Mouse (Mus musculus): ENCODE results near the gene Fam120a.

The Fam120a gene

DNA sequence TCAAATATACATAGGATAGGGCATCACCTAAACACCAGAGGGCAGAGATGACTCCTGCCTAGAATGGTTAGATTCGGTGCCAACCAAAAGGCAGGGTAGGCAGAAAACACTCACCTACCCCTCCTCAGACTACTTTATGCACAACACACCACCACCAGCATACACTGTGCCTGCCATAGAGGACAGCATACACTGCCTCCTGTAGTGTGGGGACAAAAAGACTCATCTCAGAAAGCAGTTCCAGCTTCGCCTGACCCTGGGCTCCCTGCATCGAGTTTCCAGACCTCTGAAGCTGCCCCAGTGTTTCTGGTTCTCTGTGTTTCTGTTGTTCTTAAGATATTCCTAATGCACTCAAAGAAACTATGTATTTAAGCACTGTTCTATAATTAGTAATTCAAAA, 54.7 kb downstream of the Fam120a start:
- DNase-seq (ENCODE audit: low read depth, low spot score) = no peak

DNA sequence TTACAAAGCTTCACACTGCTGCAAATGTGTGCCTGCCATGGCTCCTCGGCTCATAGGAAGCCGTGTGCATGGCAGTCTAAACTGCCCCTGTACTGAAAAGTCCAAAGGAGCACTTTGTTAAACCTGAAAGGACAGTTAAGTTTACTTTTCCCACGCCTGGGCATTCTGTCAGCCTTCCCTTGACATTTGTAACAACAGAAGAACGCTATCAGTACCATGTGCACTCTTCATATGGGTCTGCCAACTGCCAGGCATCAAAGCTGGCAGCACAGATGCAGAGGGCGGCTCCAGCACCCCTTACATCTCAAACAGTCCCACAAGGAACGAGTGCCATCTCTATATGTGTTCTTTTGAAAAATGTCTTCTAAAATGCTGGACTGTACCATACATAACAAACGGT, 56.4 kb downstream of the Fam120a start:
- DNase-seq (ENCODE audit: low read depth, low spot score) = no peak

DNA sequence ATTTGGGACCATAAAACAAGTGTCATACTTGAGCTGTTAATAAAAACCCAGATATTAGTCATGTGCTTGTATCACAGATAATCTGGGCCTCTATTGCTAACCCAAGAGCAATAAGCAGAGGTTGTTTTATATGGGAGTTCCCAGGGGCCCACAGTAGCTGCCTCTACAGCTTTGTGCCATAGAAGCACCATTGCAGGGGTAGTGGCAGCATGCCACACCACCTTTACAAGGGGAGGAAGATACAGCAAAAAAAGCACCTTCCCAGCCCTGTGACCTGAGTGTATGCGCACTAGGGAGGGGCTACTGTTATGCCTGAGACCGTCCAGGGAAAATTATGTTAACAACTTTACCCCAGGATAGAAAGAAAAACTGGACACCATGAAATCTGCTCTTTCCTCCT, 62.4 kb downstream of the Fam120a start:
- DNase-seq (ENCODE audit: low read depth, low spot score) = no peak

DNA sequence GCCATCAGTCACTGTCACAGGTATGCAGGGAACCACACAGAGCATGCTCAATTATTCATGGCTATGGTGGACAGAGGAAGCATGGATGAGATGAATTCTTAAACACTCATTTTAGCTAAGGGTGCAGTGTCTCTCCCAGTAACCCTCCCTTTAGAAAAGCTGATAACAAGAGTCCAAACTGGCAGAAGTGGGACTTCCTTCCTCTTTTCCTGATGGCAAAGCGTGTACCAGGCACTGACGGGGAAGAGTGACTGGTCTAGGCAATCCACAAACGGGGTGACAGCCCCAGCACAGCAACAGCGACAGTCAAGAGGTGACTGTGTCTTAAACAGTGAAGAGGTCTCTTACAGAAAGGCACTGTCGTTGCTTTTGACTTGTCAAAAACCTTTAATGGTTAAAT, 72.4 kb downstream of the Fam120a start:
- no peak for DNase-seq (ENCODE audit: low read depth, low spot score)

DNA sequence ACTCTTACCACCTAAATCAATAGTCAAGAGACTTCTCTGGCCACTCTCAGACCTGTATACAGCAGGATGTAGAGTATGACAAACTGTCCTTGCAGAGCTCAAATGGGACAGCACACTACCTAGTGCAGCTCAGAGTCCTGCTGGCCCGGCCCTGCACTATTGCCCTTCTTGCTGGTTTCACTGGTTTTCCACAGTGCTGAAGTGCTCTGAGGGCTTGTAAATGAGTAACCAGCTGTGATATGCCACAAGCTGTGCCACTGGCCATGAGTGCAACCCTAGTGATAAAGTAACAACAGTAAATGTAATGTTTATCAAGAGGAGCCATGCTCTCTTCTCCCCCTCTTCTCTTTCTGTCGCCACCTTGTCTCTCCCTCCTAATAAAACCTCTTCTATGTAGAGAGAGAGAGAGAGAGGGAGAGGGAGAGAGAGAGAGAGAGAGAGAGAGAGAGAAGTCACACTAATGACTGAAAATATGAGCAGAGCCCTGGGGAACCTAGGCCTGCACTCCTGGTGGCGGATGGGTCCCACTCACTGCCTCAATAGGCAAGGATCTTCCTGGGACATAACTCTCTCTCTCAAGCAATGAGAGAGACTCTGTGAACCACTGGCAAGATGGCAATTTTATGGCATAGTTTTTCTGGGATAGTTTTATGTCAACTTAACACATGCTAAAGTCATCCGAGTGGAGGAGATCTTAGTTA, 77.4 kb downstream of the Fam120a start:
- DNase-seq (ENCODE audit: low read depth, low spot score) = no peak

DNA sequence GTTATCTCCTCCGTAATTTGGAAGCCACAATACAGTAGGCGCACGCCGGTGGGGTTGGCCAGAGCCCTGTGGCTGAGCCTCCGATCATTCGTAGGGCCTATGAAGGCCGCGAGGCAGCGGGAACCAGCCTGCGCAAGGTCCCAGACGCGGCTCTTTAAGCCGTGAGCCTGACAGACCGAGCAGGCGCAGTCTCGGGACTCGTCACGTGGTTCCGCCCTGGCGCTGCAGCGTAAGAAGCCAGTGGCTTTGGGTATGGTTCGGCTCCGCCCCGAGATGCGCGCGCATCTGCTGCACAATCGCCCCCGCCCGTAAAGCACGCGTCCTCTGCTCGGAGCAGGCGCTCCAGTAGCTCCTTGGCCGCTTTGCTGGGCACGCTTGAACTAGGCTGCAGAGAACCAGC, 89.3 kb downstream of the Fam120a start:
- DNase-seq (ENCODE audit: low read depth, low spot score) = peak; percentile 100

DNA sequence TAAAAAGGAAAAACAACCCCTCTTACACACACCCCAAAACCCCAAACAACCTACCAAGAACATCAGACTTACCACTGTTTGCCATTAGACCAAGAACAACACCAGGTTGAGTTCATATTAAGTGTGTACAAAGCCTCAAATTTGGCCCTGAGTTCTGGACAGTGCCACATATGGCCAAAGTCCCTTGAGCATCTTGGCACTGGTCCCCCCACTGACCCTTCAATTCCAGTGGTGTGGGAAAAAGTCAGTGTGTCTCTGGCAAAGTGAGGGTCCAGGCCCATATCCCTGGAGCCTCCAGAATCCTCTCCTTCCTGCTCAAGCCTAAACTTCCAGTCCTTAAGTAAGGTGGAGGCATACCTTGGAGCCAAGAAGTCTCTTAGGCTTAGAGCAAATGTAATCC, 90.0 kb downstream of the Fam120a start:
- DNase-seq (ENCODE audit: low read depth, low spot score) = no peak

DNA sequence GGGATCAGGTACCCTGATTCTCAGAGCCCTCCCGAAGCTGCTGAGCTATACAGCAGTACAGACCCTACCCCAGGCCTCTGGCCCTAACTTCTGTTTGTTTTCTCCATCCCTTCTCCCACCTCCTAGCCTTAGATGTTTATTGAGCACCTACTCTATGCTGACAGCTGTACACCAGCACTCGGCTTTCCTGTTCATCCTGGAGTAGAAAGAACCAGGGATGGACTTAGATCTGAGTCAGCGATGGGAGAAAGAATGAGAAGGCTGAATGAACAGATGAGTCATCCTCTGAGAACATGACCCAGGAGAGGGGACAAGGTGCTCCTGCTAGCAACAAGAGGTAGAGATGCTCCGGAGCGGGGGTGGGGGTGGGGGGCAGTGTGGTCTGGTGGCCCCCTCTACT, 95.1 kb downstream of the Fam120a start:
- DNase-seq (ENCODE audit: low read depth, low spot score) = no peak

DNA sequence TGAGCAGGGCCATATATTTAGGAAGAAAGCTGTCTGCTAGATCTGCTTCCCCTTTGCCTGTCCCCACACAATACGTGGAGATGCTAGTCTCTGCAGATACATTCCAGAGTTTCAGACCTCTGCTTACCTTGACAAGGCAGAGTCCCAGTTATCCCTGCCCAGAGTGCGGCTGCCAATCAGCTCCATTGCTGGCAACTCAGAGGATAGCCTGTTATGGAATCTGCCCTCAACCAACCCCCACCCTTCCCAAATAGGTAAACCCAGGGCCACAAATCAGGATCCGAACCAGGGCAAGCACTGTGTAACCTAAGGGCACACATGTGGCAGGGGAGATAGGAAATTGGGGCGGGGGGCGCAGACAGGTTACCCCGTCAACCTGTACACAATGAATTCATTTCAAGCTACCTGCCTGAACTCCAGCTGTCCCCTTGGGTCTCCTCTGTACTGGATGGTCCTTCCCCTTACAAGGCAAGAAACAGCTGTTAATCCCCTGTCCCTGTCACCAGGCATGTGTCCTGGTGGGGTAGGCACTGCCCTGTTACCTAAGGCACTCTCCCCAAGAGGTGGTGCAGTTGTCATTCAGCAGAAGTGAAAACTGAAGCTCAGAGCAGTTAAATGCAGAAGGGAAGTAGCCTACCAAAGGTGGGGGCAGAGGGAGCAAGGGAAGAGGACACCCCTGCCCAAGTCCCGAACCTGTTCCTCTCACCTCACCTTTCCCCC, 95.8 kb downstream of the Fam120a start:
- peak; percentile 31 for DNase-seq (ENCODE audit: low read depth, low spot score)

DNA sequence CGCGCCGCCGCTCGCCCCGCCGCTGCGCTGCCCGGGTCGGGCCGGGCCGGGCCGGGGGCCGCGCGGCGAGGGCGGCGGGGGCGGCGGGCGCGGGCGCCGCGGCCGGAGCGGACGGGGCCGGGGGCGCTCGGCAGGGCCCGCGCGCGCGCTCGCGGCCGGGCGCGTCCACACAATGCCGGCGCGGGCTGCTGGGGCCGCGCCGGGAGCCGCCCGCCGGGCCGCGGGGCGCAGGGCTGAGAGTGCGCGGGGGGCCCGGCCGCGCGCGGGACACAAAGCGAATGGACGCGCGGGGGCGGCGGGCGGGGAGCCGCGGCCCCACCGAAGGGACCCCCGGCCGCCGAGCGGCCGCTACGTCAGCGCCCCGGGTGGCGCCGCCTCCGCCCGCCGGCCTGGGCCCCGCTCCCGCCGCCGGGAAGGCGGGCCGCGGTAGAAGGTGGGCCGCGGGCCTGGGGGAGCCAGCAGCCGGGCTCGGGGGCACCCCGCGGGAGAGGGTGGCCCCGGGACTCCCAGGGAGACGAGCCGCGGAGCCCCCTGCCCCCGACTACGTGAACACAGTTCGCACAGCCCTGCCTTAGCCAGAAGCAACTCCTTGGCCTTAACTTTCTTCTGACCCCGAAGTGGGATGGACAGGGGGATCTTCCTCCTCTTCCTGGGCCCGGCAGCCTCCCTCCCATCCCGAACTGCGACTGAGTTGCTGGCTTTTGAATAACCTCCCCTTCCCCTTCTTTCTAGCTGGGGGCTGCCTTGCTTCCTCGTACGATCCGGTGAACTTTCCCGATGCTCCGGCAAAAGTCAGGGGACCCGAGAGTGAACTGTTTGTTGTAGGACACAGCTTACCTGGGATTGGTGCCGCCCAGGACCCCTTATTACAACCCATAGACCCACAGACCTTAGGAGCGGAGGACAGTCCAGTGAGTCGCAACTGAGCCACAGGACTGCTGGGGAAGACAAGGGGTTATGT, 96.8 kb downstream of the Fam120a start, which contains the start of gene Phf2:
TSS of gene Phf2 (minus strand) at position 349 of the 961 bp plus-strand sequence.
- DNase-seq (ENCODE audit: low read depth, low spot score) = peak; percentile 58

DNA sequence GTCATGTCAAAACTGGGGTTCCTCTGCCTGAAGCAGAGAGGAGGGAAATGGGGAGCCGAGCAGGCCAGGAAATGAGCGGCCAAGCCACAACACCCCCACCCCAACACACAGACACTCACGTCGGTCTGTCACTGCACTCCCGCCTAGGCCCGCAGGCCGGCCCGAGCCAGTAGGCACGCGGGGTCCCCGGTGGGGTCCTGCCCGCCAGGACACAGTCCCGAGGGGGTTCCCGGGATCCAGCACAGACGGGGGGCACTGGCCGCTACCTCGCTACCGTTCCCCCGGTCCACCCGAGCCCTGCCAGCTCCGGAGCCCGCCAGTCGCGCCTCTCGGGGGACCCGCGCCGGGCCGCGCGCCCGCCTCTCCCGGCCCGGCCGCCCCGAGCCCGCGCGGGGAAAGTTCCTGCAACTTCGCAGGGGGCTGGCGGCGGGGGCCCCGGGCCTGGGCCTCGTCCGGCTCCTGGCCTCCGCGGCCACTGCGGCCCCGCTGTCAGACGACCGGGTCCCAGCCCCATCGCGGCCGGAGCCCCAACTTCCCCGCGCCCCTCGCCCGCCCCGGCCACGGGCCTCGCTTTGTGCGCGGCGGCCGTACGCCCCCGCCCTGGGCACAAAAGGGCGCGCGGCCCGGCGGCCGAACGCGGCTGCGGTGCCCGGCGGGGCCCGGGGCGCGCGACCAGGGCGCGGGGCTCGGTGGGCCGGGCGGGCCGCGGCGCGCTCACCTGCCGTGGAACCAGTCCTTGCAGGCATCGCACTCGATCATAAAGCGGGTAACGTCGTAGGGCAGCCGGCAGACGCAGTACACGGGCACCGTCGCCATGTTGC, 97.7 kb downstream of the Fam120a start:
- peak; percentile 70 for DNase-seq (ENCODE audit: low read depth, low spot score)

DNA sequence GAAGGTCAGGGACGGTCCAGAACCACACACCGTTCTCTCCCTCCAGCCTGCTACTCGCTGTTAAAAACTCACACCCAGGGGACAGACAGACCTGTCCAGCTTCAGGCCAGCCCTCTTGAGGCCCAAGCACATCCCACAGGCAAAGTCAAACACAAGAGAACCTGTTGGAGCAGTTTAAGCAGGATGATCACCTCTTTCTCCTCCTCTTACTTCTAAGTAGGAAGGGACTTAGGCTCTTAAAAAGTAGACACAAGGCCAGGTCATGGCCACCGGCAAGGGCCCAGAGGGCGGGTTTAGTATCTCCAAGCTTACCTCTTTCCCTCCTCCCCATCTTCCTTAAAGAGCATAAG, 98.2 kb downstream of the Fam120a start:
- DNase-seq (ENCODE audit: low read depth, low spot score) = no peak

DNA sequence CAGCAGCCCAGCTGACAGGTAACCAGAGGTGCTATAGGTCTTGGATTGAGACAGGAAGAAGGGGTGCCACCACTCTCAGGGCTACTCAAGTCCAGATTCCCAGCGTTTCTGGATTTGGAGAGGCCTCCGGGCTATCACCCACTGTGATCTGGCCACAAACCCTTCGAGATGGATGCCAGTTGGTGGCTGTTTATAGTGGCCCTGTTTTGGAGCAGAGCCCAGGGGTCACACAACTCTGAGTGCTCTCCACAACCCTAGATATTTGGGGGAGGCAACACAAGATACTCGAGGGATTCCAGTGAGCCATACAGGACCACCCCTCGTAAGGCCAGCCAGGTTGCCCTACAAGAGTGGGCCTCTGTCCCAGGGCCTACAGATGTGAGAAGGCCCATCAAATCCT, 98.7 kb downstream of the Fam120a start:
- DNase-seq (ENCODE audit: low read depth, low spot score) = peak; percentile 35

DNA sequence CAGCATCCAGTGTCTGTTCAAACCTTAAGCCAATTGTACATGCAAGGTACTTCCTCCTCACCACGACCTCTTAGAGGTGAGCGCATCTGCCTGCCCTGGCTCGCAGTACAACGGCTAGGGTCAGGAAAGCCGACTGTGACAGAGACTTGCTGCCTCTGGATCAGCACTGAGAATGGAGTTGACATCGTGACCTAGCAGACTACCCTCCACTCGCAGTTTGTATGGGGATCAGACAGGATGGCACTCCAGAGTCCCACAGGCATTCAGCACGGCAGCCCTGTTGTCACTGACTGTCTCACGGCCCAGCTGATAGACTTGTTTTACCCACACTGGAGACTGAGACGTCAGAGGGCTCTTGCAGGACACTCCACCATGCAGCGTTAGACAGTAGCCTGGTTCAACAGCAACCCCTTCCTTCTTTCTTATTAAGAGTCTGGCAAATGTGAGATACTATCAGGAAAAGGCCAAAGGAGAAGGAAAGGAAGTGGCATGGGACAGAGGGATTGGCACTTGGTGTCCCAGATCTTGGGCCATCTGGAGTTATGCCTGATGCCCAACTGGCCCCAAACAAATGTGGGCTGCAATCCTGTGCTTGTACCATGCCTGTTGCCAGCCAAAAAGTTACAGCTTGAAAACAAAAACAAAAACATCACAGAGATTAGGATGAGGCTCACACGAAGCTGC, 103.0 kb downstream of the Fam120a start:
- DNase-seq (ENCODE audit: low read depth, low spot score) = no peak

DNA sequence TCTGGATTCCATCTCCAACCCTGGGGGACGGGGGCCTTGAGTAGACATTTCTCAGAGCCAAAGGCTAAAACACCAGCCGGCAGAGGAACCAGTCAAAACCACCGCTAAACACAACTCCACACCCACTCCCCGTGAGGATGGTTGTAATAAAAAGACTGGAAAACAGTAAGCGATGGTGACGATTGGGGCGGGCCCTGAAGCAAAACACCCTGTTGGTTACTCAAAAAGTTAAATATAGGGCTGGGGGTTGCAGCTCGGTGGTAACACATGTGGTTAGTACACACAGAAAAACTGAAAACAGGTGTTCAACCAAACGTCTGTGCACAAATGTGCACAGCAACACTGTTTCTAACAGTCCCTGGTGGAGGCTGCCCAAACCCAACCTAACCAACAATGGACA, 104.3 kb downstream of the Fam120a start:
- peak; percentile 41 for DNase-seq (ENCODE audit: low read depth, low spot score)

DNA sequence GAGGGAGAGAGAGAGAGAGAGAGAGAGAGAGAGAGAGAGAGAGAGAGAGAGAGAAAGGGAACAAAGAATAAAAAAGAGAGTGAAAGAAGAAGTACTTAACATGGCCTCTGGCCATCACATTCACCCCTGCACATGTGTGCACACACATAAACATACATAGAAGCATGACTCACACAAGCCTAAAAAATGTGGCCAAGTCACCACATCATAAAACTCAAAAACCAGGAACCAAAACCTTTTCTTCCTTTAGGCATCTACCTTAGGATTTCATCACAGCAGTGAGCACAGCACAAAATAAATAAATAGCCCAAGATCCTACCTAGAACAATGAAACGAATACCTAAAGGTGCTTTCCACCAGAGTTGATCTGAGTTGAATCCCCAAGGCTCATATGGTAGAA, 105.9 kb downstream of the Fam120a start:
- no peak for DNase-seq (ENCODE audit: low read depth, low spot score)

DNA sequence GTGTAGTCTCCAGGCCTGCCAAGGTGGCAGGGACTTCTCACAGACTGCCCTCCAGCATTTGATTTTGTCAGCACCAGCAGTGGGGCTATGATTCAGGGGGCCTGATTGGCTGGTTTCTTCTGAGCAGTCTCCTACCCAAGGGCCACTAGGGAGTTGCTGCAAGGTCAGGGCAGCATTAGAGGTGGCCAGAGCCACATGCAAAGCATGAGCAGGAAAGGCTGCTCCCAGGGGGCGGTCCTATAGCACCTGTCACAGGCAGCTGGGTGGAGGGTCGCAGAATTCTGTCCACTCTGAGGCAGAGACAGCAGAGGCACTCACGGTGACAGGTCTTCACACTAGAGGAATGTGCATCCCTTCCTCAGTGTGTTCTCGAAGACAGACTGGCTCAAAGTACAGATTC, 109.0 kb downstream of the Fam120a start:
- DNase-seq (ENCODE audit: low read depth, low spot score) = no peak

DNA sequence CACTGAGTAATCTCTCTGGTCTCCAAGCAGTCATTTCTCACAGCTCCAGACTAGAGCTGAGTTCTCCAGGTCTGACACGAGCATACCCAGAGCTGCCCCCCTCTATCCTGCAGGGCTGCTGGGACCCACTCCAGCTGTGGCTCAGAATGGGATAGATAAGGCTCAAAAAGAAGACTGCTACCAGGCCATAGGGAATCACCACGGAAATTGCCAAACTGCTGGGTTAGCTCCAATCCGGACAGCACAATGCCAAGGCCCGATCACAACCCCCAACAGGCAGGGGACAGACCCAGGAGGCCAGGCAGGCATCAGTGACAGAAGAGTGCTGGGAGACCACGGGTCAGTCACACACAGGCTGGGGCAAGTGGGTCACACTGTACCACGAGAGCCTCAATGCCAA, 109.8 kb downstream of the Fam120a start:
- DNase-seq (ENCODE audit: low read depth, low spot score) = no peak

DNA sequence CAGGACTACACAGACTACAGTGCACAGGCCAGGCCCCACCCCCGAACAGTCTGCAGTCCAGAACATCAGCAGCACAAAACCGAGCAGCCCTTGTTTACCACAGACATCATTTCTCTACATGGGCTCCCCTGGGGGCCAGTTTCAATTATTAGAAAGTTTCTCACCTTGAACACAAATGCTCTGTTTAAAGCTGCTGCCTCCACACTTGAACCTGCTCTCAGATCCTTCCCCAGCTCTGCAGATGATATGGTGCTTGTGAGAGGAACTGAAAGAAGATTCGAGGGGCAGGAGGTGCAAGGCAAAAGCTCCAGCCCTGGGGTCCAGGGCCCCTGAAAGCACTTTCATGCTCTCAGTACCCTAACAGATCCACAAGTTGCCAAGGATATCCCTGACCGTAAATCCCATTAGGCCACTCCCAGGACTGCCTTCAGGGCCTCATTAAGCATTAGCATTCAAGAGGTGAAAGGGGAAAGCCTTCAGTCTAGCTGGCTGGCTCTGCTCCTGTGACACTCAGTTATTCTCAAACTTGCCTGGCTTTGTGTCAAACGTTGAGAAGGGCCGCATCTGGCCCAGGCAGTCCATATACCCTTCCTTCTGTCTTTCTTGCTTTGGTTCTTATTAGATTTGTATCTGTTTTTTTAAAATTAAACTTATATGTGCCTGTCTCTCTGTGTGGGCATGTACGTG, 110.4 kb downstream of the Fam120a start:
- no peak for DNase-seq (ENCODE audit: low read depth, low spot score)

DNA sequence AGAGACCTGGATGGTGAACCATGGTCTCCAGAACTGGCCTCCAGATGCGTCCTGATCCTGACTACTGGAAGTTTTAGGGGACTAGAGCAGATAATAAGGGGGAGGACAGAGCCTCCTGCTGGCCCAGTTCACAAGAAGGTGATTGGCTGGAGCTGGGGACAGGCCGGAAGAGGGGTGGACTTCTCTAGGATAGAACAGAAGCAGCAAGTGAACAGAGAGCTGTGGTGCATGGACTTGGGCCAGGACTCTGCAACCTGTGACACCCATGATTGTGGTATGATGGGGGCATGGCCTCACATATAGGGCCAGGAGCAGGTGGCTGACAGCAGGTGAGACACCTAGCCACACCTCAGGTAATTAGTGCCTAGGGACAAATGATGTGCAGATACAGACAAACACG, 113.9 kb downstream of the Fam120a start:
- DNase-seq (ENCODE audit: low read depth, low spot score) = no peak

Data from CD4-positive, CD25-positive, alpha-beta regulatory T cell, adult 2 months (primary cell).